Mouse (Mus musculus) retina, embryonic 14.5 days (tissue): ENCODE measurements around the gene Bhmt.
A peak's percentile ranks its signal among the peaks of the same experiment; 100 is the strongest.

Source experiments
- DNase-seq: peaks from one replicate; pipeline ENCODE4 v3.0.0-alpha.2; 2015; ENCODE audit warnings: low spot score

Bhmt gene

GRCm38 (mm10) chr13:93637282-93638245 is at the start of gene Bhmt:
Bhmt (minus strand) TSS chr13:93637961.
- no peak for DNase-seq

- no peak for DNase-seq
Measured at GRCm38 (mm10) chr13:93687321-93687720, 49.6 kb upstream of the Bhmt start.

DNA sequence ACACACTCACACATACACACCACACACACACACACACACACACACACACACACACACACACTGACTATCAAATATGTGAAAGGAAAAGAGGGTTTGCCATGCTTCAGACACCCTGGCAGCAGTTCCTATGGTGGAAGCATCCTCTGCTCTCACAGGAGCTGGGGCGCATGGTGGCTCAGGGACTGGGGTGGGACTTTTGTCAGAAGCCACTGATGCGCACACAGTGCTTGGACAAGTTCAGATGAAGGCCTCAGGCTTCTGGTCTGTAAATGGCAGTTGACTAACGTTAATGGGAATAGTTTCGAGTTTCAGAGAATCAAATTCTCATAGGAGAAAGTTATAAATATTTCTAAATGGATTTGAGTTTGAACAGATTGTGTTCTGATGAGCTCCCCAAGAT is 47.5 kb upstream of the Bhmt start:
- peak; percentile 53 for DNase-seq

DNA sequence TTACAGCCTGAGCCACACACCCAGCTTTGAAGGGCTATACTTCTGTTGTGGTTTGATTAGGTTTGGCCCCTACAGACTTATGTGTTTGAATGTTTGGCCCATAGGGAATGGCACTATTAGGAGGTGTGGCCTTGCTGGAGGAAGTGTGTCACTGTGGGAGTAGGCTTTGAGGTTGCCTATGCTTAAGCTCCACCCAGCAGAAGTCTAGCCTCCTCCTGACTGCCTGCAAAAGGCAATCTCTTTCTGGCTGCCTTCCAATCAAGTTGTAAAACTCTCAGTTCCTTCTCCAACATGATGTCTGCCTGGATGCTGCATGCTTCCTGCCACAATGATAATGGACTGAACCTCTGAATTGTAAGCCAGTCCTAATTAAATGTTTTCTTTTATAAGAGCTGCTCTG is 45.6 kb upstream of the Bhmt start:
- DNase-seq: no peak

DNA sequence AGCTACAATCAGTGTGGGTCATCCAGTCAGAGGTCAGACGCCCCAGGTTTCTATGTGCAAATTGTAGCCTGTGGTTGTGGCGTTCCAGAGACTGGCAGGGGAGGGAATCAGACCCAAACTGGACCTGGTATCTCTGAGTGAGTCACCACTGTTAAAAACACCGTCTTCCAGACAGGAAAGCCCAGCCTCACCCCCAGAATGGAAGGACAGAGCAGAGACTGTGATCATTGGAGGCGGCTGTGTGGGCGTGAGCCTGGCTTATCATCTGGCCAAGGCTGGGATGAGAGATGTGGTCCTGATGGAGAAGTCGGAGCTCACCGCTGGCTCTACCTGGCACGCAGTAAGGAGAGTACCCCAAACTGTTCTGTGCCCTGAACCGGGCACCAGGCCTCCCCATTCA is 39.1 kb upstream of the Bhmt start:
- no peak for DNase-seq

DNA sequence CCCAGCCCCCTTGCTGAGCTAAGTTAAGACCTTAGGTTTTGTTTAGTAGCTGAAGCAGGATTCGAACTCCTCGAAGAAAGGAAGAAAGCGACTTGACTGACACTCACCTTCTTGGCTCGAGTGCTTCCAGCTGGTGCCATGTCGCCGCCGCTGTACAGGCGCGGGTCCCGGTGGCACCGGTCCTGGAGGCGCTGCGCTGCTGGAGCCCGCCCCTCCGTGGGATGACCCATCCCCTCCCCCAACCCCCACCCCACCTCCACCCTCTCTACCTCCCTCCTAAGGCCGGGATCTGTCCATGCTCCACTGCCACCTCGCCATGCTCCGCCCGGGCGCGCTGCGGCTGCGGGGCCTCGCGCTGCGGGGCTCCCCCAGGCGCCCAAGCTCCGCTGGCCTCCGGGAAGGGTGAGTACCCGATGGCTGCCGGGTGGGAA is 36.4 kb upstream of the Bhmt start, which contains the start of the genes Bhmt2 and Dmgdh:
Gene Bhmt2 (minus strand): TSS at position 172 of the 431 bp plus-strand sequence.
Gene Dmgdh (plus strand): TSS at position 303 of the 431 bp plus-strand sequence.
- peak; percentile 14 for DNase-seq

DNA sequence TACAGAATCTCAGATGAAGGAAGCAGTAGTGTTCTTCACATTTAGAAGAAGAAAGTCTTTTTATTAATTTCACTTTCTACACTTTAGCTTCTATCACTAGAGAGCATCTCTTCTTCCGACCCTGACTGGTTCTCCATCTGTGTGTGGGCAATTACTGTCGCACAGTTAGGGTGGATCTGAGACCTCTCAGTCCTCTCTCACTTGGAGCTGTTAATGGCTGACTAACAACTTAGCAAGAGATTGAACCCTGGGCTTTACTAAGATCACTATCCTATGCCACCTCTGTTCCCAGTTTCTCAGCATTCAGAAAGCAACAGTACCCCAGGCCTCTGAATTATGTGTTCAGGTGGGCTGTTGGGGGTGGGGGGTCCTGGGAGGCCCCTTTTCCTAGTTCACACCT is 35.5 kb upstream of the Bhmt start:
- DNase-seq: no peak

DNA sequence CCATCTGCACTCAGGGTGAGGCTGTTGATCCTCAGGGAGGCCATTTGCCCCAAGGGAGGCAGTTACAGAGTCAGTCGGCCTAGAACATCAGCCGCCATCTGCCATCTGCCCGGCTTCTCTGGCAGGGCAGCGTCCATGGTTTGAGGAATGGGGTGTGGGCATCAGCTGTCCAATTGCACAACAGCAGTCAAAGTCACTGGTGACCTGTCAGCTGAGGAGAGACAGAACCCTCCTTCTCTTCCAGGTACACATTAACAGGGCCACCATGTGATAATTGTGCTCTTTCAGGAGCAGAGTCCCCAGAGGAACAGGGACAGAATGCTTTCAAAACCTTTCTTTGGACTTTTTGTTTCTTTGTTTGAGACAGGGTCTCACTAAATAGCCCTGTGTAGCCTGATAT is 34.6 kb upstream of the Bhmt start:
- no peak for DNase-seq

- DNase-seq: no peak
Measured at GRCm38 (mm10) chr13:93667586-93667985, 29.8 kb upstream of the Bhmt start.

- DNase-seq: peak; percentile 17
Measured at GRCm38 (mm10) chr13:93657941-93658340, 20.2 kb upstream of the Bhmt start.

GRCm38 (mm10) chr13:93653382-93653781 is 15.6 kb upstream of the Bhmt start:
- DNase-seq: no peak

GRCm38 (mm10) chr13:93648387-93649130 is 10.8 kb upstream of the Bhmt start:
- no peak for DNase-seq

DNA sequence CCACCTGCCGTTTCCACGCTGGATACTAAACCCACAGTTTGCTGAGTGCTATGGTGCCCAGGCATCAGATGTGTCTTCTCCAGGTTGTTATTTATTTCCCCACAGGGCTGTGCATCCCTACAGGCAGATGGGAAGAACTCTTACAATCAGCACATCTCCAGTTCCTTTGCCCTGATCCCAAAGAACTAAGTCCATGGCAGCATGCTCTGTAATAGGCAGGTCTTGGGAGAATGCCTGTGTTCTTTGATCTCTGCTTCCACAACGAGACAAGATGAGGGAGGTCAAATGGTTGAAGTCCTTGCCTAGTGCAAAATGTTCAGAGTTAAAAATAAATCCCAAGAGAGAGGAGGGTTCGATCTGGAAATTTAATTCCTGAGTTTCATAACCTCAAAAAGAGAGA is 1.9 kb upstream of the Bhmt start:
- no peak for DNase-seq

- DNase-seq: no peak
Measured at GRCm38 (mm10) chr13:93636561-93636960, 1.2 kb downstream of the Bhmt start.

DNA sequence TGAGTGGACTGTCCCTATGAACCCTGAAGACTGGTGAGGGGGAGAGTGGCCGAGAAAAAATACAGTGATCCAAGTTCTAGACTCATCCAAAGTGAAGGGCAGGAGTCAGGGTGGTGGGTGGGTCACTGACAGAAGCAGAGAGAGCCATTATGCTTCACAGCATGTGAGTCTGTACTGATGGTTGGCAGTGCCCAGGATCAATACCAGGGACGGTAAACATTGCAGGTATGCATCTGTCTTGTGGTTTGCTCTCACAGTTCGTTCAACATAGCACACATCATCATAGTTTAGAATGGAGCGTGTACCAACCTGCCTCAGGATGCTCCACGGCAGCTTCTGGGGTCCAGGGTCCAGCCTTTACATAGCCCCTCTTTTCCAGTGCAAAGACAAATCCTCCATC is 4.8 kb downstream of the Bhmt start:
- no peak for DNase-seq

- DNase-seq: no peak
Measured at GRCm38 (mm10) chr13:93630941-93631705, 6.6 kb downstream of the Bhmt start.

DNA sequence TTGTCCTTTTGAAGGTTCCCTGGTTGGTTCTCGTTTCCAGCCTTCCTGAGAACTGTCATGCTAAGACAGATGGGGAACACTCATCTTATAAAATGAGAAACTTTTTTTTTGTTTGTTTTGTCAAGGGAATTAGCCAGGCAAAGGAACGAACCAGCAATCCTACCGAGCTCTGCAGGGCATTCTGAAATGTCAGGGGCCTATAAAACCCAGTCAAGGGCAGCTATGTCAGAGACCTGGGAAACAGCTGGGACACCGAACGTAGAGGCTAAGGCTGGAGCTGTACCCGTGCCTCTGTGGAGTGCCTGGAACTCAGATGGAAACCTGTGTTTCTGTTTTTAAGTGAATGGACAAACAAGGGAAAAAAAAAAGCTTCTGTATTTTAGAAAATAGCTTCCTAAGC is 8.9 kb downstream of the Bhmt start:
- DNase-seq: no peak

GRCm38 (mm10) chr13:93614361-93614948 is 23.3 kb downstream of the Bhmt start:
- DNase-seq: no peak

GRCm38 (mm10) chr13:93613771-93614170 is 24.0 kb downstream of the Bhmt start:
- DNase-seq: no peak

GRCm38 (mm10) chr13:93612660-93613607 is 24.8 kb downstream of the Bhmt start:
- peak; percentile 85 for DNase-seq

- DNase-seq: no peak
Measured at GRCm38 (mm10) chr13:93608476-93608875, 29.3 kb downstream of the Bhmt start.
